Mouse (Mus musculus): ENCODE measurements around the gene Asb10. TPM values are rescaled to one million over a fixed set of nuclear protein-coding genes. Genes with fewer than 3 reads are reported as not detected.

Gene Asb10
- polyA plus RNA-seq, 1 experiment from 2014 or later: 0.16 TPM

DNA sequence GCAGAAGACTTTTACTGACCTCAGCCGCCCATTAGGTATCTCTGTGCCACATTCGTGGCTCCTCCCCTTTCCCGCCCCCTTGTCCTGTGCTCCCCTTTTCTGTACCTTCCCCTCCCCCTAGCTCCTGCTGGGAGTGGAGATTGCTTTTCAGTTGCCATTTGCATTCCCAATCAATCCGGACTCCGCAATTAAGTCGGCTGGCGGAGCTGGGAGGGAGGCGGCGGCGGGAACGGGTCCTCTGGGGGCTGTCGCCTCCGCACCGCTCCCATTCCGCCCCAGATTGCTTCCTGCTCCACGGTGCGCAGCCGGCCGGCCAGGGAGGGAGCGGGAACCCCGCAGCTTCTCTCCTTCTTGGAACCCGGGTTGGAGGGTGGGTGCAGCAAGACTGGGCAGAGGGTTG lies 55.8 kb downstream of the Asb10 start:
- WGBS: 48% methylated on average over 22 of the region's 22 CpGs
- Histone ChIP-seq H3K9ac (ENCODE audit: low read depth, low read length) (no peak overlapping the region), H3K4me2 (ENCODE audit: low read depth, low read length) (no peak overlapping the region), H3K36me3 (ENCODE audit: control insufficient read depth, insufficient read depth, low read length) (peaks cover 7% of the 10 kb centered on the region), H3K27ac (ENCODE audit: low read length) (no peak overlapping the region), H3K9me3 (ENCODE audit: control insufficient read depth, low read length) (no peaks in the 10 kb centered on the region), H3K4me1 (ENCODE audit: control insufficient read depth, insufficient read depth, low read length) (peaks cover 14% of the 10 kb centered on the region), H3K4me3 (ENCODE audit: low read length) (no peak overlapping the region), H3K27me3 (replicated peaks; ENCODE audit: control insufficient read depth, insufficient read depth, low read length) (no peaks in the 10 kb centered on the region)
- no peak for ATAC-seq

DNA sequence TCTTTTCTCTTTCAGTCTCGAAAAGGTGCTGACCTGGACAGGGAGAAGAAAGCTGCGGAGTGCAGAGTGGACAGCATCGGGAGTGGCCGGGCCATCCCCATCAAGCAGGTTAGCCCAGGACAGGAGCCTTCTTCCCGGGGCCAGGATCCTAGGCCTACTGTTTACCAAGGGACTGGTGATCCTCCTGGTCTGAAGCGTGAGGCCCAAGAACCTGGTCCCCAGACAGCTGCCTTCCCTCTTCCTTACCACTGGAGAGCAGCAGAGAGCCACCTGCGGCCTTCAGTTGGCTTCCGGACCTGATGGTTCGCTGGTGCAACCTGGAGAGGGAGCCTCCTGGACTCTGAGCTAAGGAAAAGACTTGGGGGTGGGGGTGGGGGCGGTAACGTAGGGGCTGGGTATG lies 57.5 kb downstream of the Asb10 start:
- ATAC-seq: peak; percentile 62
- Histone ChIP-seq H3K27ac (ENCODE audit: low read length) (peak overlapping the region; percentile 74), H3K4me2 (ENCODE audit: low read depth, low read length) (peak overlapping the region; percentile 23), H3K36me3 (ENCODE audit: control insufficient read depth, insufficient read depth, low read length) (peaks cover 13% of the 10 kb centered on the region), H3K4me1 (ENCODE audit: control insufficient read depth, insufficient read depth, low read length) (peaks cover 14% of the 10 kb centered on the region), H3K9me3 (ENCODE audit: control insufficient read depth, low read length) (no peaks in the 10 kb centered on the region), H3K9ac (ENCODE audit: low read depth, low read length) (peak overlapping the region; percentile 52), H3K27me3 (replicated peaks; ENCODE audit: control insufficient read depth, insufficient read depth, low read length) (no peaks in the 10 kb centered on the region), H3K4me3 (ENCODE audit: low read length) (no peak overlapping the region)
- 23% methylated on average over 11 of the region's 11 CpGs for WGBS

Other genes starting within 250 kb of the Asb10 start
- gene Kcnh2, start 189.4 kb downstream of the Asb10 start, polyA plus RNA-seq (2015; fragmentation: Nextera tagmentation; extraction: Ambion mirVana): 3.1 and 5.8 TPM in 2 replicates
- gene Nos3, start 176.2 kb downstream of the Asb10 start, polyA plus RNA-seq (2015; fragmentation: Nextera tagmentation; extraction: Ambion mirVana): 7.0 and 7.7 TPM in 2 replicates
- gene Atg9b, start 148.8 kb downstream of the Asb10 start, polyA plus RNA-seq (2015; fragmentation: Nextera tagmentation; extraction: Ambion mirVana): 1.7 and 2.0 TPM in 2 replicates
- 89.8 and 91.3 TPM in 2 replicates for gene Abcb8, start 147.3 kb downstream of the Asb10 start, polyA plus RNA-seq (2015; fragmentation: Nextera tagmentation; extraction: Ambion mirVana)
- gene Asic3, start 127.6 kb downstream of the Asb10 start, polyA plus RNA-seq (2015; fragmentation: Nextera tagmentation; extraction: Ambion mirVana): 0.12 and 0.57 TPM in 2 replicates
- gene Cdk5, start 117.4 kb downstream of the Asb10 start, polyA plus RNA-seq (2015; fragmentation: Nextera tagmentation; extraction: Ambion mirVana): 37.0 and 38.1 TPM in 2 replicates
- 52.7 and 59.2 TPM in 2 replicates for gene Slc4a2, start 117.1 kb downstream of the Asb10 start, polyA plus RNA-seq (2015; fragmentation: Nextera tagmentation; extraction: Ambion mirVana)
- 113 and 117 TPM in 2 replicates for gene Fastk, start 95.7 kb downstream of the Asb10 start, polyA plus RNA-seq (2015; fragmentation: Nextera tagmentation; extraction: Ambion mirVana)
- gene Tmub1, start 93.1 kb downstream of the Asb10 start, polyA plus RNA-seq (2015; fragmentation: Nextera tagmentation; extraction: Ambion mirVana): 28.5 and 28.7 TPM in 2 replicates
- 10.2 and 10.7 TPM in 2 replicates for gene Agap3, start 88.8 kb downstream of the Asb10 start, polyA plus RNA-seq (2015; fragmentation: Nextera tagmentation; extraction: Ambion mirVana)
- 0.04 TPM in 1 of 2 replicates, not detected in the other for gene Gbx1, start 13.8 kb downstream of the Asb10 start, polyA plus RNA-seq (2015; fragmentation: Nextera tagmentation; extraction: Ambion mirVana)
- gene 4931409K22Rik, start 15.8 kb upstream of the Asb10 start, polyA plus RNA-seq (2015; fragmentation: Nextera tagmentation; extraction: Ambion mirVana): not detected in 2 replicates
- 75.0 and 82.7 TPM in 2 replicates for gene Abcf2, start 36.5 kb upstream of the Asb10 start, polyA plus RNA-seq (2015; fragmentation: Nextera tagmentation; extraction: Ambion mirVana)
- 16.3 and 18.0 TPM in 2 replicates for gene Chpf2, start 45.8 kb upstream of the Asb10 start, polyA plus RNA-seq (2015; fragmentation: Nextera tagmentation; extraction: Ambion mirVana)
- 9.5 and 10.0 TPM in 2 replicates for gene Smarcd3, start 83.4 kb upstream of the Asb10 start, polyA plus RNA-seq (2015; fragmentation: Nextera tagmentation; extraction: Ambion mirVana)
- gene Nub1, start 144.6 kb upstream of the Asb10 start, polyA plus RNA-seq (2015; fragmentation: Nextera tagmentation; extraction: Ambion mirVana): 26.7 and 28.1 TPM in 2 replicates
- 6.8 and 8.4 TPM in 2 replicates for gene Wdr86, start 189.7 kb upstream of the Asb10 start, polyA plus RNA-seq (2015; fragmentation: Nextera tagmentation; extraction: Ambion mirVana)
- gene Crygn, start 217.0 kb upstream of the Asb10 start, polyA plus RNA-seq (2015; fragmentation: Nextera tagmentation; extraction: Ambion mirVana): 1.0 and 1.4 TPM in 2 replicates